Mouse (Mus musculus) lung, postnatal 36 days (tissue): ENCODE measurements around the gene Slc22a8.
A peak's percentile ranks its signal among the peaks of the same experiment; 100 is the strongest.

ENCODE experiments used
- DNase-seq: peaks from one replicate; pipeline ENCODE4 v3.0.0; 2022; ENCODE audit warnings: mixed read lengths

Gene Slc22a8

DNA sequence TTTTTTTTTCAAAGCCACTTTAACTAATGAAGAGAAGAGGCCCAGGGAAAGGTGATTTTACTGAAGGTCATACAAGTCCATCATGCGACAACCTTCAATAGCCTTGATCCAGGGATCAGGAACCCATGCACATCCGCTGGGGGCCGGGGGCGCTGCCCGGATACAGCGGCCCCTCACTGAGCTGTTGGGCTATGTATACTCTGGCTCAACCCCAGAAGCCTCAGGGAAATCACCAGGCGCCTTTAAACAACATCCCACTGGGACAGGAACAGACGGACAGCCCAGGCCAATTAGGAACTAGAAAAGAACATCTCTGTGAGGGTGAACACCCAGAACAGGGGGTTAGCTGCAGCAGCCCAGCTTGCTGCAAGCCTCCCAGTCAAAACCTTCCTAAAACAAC, at the start of gene Slc22a8:
TSS of gene Slc22a8 (plus strand) at position 301 of the 400 bp plus-strand sequence.
- DNase-seq = no peak

GRCm38 (mm10) chr19:8558897-8559296, 32.2 kb upstream of the Slc22a8 start:
- DNase-seq = peak; percentile 16

- DNase-seq = no peak
Measured at GRCm38 (mm10) chr19:8564021-8564420, 27.0 kb upstream of the Slc22a8 start.

- DNase-seq = no peak
Measured at GRCm38 (mm10) chr19:8564469-8564868, 26.6 kb upstream of the Slc22a8 start.

- no peak for DNase-seq
Measured at GRCm38 (mm10) chr19:8565262-8565661, 25.8 kb upstream of the Slc22a8 start.

- no peak for DNase-seq
Measured at GRCm38 (mm10) chr19:8565985-8566384, 25.1 kb upstream of the Slc22a8 start.

DNA sequence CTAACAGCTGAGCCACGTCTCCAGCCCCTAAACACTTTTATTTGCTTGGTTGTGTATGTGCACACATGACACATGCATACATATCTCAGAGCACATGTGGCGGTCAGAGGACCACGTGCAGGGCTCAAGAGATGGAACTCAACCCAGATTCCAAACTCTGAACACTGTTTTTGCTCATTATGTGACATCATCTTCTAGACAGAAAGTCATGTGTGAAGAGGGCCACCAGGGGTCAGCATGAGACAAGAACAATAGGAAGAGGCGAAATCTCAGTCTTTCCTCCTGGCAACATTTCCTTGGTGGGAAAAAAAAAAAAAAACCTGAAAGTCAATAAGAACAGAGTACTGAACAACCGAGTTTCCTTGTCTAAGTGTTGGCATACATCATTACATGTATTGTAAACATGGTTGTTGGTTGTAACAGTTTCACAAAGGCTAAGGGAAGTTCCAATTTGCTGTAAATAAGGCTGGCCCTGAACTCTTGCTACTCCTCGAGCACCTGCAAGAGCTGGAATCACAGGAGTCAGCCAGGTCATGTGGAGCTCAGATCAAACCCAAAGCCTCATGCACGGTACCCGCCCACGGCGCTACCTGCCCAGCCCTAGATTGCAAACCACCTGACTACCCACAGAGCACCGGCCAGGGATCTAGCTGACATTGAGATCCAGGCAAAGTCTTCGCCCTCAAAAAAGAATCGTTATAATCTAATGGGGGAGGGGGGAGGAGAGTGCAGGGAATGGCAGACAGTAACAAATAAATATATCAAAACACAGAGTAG, 23.8 kb upstream of the Slc22a8 start:
- peak; percentile 58 for DNase-seq

DNA sequence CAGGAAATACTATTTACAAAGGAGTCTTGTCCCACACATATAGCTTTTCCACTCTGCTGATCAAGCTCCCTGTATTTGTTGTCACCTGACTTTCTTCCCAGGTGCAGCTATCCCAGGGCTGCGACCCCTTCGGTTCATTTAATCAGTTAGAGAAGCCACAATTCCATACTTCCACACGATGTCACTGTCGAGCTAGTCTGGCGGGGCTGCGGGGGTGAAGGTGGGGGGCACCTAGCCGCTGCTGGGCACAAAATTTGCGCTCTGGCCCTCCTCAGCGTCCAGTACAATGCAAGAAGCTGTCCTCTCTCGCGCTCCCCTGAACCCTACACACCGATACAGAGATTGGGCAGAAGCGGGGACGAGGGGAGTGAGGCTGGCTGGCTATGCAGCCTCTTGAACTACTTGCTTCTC, 21.6 kb upstream of the Slc22a8 start:
- DNase-seq = no peak

DNA sequence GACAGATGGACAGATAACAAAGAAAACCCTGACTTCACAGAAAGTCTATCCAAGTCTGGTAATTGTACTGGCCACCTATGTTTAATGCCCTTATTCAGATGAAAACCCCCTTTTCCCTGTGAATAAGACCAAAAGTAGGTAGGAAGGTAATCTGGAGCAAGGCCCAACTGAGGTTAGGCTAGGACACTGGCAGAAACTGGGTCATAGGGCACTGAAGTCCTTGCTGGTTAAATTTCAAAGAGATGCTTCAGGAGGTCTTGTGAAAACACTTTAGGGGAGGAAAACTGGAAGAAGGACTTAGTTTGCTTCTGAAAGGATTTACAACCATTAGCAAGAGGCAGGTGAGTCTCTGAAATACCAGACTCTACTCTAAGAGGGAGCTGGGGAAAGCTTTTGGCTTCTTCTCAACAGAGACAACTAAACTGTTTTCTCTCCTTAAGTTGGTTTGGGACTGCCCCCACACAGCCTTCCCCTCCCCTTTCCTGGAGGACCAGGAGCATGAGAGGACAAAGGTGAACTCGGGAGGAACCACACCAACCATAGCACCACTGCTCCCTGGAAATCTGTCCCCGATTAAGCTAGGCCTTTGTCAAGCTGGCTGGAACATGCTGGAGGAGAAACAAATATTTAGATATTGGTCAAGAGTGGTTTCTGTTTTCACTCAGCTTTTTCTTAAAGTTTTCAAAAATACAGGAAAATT, 20.6 kb upstream of the Slc22a8 start:
- no peak for DNase-seq

DNA sequence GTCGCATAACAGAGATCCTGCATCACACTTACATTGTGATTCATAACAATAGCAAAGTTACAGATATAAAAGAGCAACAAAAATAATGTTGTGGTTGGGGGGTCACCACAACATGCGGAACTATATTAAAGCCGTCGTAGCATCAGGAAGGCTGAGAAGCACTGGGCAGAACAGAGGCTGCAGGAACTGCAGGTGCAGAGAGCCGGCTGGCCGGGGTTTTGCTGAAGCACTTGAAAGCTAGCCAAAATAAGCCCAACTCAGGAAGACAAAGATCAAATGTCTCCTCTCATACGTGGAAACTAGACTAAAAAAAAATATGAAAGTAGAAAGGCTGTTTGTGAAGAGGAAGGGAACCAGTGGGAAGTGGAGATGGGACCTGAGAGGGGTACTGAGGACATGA, 19.3 kb upstream of the Slc22a8 start:
- DNase-seq = no peak

DNA sequence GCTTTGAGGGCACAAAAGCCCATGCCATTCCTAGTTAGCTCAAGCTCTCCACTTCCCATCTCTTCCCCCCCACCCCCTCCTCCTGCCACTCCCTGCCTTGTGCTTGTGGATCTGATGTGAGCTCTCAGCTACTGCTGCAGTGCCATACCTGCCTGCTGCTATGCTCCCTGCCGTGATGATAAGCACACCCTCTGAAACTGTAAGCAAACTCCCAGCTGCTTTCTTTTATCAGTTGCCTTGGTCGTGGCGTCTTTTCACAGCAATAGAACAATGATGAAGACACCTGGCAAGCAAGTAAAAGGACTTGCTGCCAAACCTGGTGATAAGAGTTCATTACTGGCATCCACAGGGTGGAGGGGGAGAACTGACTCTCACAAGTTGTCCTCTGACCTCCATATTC, 18.6 kb upstream of the Slc22a8 start:
- DNase-seq = no peak

DNA sequence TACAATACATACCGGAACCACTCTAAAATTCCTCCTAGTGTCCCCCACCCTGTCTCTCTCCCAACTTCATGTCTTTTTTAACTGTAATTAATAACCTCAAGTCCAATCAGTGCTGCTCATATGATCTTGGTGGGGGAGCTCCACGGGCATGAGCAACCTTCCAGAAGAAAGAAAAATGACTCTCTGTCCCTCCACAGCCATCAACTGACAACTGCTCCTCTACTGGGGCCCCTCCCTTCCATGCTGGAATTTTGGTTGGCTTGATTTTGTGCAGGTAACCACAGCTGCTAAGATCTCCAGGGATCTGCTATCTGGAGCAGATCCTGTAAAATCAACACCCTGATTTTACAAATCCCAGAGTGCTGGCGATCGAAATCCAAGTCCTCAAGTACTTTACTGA, 13.6 kb upstream of the Slc22a8 start:
- DNase-seq = no peak

DNA sequence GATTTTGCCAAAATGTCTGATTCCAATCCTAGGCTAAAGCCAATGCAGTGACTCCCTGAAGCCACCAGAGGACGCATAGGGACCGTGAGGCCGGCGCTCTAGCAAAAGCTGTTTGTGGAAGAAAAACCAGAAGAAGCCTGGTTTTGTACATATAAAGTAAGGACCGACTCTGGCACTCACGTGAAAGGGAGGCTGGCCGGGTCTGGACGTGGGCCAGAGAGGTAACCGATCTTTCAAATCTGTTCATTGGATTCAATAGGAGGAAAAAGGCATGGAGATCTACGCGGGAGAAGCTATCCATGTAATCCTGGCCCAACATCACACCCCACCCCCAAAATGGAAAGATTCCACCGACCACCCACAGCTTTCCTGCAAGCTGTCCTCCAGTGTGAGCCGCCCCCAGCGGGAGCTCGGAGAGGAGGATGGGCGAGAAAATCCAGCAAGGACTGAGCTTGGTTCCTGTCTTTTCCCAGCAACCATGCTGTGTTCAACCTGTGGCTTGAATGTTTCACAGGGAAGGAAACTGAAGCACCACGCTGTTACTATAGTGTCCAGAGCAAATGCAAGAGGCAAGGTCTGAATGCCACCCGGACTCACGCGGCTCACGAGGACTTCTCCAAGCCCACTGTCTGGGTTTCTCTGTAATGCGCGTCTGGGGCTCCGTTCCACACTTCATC, 12.6 kb upstream of the Slc22a8 start:
- DNase-seq = peak; percentile 72

DNA sequence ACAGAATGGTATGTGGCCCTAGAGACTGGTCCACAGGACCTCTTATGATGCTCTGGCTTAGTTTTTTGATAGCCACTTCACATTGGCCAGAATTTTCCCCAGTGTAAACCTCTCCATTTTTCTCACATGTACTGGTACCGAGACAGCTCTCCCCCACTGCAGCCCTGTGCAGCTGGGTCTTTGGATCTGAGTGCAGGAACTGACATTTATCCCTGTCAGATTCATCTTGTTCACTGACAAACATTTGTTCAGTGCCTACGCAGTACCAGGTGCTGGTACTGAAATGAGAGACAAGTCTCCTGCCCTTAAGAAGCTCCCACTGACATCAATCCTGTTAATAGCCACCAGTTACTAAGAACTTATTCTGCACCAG, 12.1 kb upstream of the Slc22a8 start:
- no peak for DNase-seq

DNA sequence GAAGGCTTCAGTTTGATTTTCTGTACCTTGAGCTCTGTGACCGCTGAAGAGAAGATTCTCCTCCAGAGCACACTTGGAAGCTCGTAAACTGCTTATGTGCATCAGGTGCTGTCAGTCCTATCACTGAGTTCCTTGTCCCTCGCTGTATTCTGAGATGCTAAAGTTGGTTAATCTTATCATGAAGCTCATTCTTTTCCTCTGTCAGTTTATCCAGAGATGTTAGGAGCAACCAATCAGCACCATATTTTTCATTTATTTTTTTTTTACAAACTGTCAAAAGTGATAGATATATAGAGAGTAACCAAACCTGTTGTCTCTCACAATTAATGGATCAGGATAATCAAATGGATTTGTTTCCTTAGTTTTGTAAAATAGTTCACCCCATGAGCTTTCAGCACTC, 5.8 kb upstream of the Slc22a8 start:
- no peak for DNase-seq

GRCm38 (mm10) chr19:8585899-8586298, 5.2 kb upstream of the Slc22a8 start:
- DNase-seq = no peak

- DNase-seq = no peak
Measured at GRCm38 (mm10) chr19:8586350-8586749, 4.7 kb upstream of the Slc22a8 start.

DNA sequence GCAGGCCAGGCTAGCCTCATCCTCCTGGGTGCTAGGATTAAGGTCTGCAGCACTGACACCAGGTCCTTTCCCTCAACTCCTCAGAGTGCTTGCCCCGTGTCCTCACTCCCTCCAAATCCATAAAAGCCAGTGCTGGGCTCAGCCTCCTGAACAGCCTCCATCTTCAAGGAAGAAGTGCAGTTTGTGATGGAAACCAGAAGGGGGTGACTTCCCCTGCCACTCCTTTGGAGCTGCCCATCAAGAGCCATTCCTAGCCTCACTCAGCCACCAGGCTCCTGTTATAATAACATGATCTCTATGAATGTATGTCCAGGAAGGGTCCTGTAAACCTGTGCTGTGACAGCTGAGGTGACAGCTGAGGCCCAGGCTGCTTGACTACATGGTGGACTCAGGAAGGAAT, 3.7 kb upstream of the Slc22a8 start:
- DNase-seq = no peak

DNA sequence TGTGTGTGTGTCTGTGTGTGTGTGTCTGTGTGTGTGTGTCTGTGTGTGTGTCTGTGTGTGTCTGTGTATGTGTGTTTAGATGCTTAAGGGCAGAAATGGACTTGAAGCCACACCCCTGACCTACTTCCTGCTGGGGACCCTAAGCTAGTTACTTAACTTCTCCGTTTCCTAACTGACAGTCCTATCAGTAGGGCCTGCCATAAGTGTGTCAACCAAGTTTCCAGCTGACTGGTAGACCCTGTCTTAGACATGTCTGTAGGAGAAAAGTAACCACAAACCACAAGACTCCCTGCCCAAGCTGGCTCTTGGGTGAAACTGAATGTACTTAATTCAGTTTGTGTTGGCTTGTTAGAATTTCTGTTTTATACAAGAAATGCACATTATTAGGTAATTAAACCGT, 1.1 kb downstream of the Slc22a8 start:
- DNase-seq = peak; percentile 15

DNA sequence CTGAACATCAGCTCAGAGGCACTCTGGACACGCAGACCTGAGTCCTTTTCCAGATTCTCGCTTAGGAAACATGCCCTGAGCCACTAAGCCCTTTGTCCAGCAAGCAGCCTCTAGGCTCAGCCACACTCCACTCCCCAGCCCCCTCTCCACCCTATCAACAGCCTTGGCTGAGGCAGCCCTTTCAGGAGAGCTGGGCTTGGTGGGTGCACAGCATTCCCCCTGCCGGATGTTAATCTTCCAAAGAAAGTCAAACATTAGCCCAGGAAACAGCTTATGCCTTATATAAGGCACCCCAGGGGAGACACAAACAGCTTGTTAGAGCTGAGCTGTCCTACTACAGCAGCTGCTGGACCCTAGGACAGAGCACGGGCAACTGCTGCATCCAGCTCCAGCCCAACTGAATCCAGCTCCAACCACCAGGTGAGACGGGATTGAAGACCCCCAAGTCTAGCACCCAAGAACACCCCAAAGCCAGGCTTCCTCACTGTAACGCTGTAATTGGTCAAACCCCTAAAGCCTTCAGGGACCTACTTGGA, 1.9 kb downstream of the Slc22a8 start:
- DNase-seq = no peak

GRCm38 (mm10) chr19:8593833-8594232, 2.8 kb downstream of the Slc22a8 start:
- no peak for DNase-seq

DNA sequence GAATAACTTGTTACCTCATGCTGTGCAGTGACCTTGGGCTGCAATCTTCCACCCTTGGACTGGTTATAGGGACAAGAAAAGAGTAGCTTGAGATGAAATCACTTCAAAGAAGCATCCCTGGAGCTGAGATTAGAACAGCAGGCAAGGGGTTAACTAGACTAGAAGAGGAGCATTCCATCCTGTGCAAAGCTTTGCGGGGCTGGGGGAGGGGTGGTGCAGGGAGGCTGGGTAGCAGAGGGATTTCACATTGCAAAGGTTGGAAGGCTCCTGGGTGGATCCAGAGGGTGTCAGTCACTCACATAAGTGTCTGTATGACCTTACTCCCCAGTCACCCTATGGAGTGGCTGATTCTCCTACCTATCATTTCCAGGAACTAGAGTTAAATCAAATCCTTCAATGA, 3.5 kb downstream of the Slc22a8 start:
- DNase-seq = no peak

- DNase-seq = no peak
Measured at GRCm38 (mm10) chr19:8597269-8597668, 6.2 kb downstream of the Slc22a8 start.

GRCm38 (mm10) chr19:8599229-8599628, 8.2 kb downstream of the Slc22a8 start:
- no peak for DNase-seq
